Mouse (Mus musculus) induced T-regulatory cell, adult 2 months (primary cell): Measurements from ENCODE around the gene Mpig6b.

Source experiments
- DNase-seq: peaks from one replicate; pipeline ENCODE4 v3.0.0-alpha.2; 2012; ENCODE audit warnings: low read depth

Gene Mpig6b

GRCm38 (mm10) chr17:35058911-35059892 lies 6.8 kb downstream of the Mpig6b start, which contains the start of gene Ddah2:
TSS of gene Ddah2 (plus strand) at chr17:35059035.
- peak; percentile 91 for DNase-seq

DNA sequence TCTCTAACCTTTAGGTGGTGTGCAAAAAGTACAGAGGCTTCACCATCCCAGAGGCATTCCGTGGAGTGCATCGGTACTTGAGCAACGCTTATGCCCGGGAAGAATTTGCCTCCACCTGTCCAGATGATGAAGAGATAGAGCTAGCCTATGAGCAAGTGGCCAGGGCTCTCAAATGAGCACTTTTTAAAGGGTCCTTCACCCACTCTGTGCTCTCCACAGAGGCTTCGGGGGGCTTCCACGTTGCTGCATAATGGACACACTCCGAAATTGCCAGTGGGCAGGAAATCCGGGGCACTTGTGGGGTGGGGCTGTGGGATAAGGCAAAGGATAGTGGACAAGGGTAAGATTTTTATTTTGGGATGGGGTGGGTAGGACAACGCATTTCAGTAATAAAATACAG lies 7.7 kb downstream of the Mpig6b start:
- DNase-seq, result no peak

- DNase-seq, result no peak
Observed at GRCm38 (mm10) chr17:35057090-35057489, 8.9 kb downstream of the Mpig6b start.

DNA sequence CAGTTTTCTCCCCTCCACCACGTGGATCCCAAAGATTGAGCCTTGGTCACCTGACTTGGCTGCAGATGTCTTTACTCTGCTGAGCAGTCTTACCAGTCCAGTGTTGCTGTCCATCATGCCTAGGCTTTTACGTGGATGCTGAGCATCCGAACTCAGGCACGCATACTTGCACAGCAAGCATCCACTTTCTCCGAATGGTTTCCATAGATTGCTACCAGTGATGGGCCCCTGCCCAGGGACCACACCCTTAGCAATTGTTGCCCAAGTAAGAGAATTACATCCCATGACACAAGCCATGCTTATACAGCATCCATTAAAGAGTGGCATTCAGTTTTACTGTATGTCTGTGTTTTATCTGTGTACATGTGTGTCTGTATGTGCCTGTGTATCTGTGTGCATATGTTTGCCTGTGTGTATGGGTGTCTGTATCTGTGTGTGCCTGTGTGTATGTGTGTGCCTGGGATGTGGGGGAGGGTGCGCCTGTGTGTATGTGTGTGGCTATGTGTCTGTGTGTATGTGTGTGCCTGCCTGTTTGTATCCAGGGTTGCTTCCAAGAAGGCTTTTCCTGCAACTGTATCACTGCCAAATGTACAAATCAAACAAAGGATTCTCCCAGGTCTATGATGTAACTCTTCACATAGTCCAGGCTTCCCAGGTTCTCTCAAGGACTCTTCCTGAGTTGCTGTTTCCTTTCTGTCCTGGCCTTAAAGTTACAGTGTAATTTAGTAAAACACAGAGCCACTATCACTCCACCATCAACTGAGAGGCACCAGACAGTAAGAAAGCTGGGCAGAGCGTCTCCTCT lies 10.1 kb downstream of the Mpig6b start:
- no peak for DNase-seq

DNA sequence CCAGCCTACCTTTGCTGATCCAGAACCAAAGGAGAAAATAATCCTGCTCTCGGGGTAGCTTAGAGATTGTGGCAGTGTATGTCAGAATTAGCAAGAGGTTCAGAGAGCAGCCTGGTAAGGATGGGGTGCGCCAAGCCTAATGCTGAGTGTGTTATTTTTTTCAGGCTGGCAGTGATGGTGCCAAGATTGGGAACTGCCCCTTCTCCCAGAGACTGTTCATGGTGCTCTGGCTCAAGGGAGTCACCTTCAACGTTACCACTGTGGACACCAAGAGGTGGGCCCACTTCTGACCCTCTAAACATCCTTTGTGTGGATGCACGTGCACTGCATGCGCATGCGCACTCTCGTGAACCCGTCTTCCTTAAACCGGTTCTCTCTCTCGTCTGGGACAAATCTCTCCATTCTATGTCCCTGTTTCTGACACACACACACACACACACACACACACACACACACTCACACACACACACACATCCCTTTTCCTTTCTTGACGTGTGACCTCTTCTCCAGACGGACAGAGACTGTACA lies 13.6 kb downstream of the Mpig6b start:
- DNase-seq, result no peak

DNA sequence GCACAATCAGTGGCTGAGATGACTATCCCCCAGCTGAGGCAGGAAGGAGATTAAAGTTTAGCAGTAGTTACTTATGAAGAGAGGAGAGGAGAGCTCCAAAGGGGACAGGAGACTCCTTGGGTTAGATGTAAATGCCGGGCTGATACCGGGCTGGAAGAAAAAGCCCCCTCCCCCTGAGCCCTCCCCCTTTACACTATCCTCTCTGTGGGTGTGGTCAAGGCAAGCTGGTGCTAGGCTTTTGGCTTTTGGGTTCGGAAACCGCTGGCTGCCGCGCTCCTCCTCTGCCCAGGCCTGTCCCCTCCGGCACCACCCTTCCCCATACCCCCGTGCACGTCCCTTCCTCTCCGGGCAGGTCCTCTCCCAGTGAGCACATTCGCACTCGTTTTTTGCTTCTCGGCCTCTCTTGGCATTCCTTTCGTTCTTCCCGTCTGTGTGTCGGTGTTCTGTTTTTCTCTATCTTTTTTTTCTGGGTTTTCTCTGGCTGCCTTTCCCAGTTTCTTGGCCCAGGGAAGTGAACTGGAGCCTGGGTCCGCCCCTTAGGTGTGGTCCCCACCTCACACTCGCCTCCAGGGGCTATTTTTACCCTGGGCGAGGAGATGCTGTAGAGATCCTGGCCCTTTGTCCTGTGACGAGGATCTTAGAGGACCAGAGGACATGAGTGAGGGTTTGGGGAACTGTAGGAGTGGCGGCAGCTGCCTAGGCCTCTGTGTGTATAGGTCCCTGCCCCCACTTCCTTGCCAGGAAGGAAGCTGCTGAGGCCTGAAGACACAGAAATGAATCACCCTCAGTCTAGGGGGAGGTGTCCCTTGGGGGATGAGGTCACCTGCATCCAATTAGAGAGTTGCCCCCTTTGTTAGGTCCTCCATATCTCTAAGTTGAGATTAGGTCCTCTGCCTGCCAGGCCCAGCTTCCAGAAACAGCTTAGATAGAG lies 14.6 kb downstream of the Mpig6b start:
- peak; percentile 90 for DNase-seq

GRCm38 (mm10) chr17:35050126-35050750 lies 15.7 kb downstream of the Mpig6b start:
- DNase-seq, result peak; percentile 85

- DNase-seq, result peak; percentile 72
Observed at GRCm38 (mm10) chr17:35049561-35050016, 16.4 kb downstream of the Mpig6b start, which contains the start of gene Clic1. TSS of gene Clic1 (plus strand) at chr17:35049966.

GRCm38 (mm10) chr17:35048932-35049440 lies 17.0 kb downstream of the Mpig6b start:
- DNase-seq, result peak; percentile 53

GRCm38 (mm10) chr17:35048149-35048931 lies 17.6 kb downstream of the Mpig6b start:
- peak; percentile 84 for DNase-seq

GRCm38 (mm10) chr17:35047688-35048087 lies 18.3 kb downstream of the Mpig6b start:
- DNase-seq, result peak; percentile 46

GRCm38 (mm10) chr17:35046681-35047455 lies 19.1 kb downstream of the Mpig6b start, which contains the start of gene Msh5:
TSS of gene Msh5 (minus strand) at chr17:35046745.
- peak; percentile 99 for DNase-seq

GRCm38 (mm10) chr17:35045807-35046680 lies 19.9 kb downstream of the Mpig6b start:
- no peak for DNase-seq

- DNase-seq, result no peak
Observed at GRCm38 (mm10) chr17:35044904-35045806, 20.8 kb downstream of the Mpig6b start.

GRCm38 (mm10) chr17:35043794-35044193 lies 22.2 kb downstream of the Mpig6b start:
- no peak for DNase-seq

GRCm38 (mm10) chr17:35039121-35039873 lies 26.7 kb downstream of the Mpig6b start:
- no peak for DNase-seq
